Mouse (Mus musculus) intestine, postnatal 0 days (tissue): ENCODE measurements at regions not wholly inside any gene's neighbourhood (a gene's known extent, or its start where the extent isn't known, plus 50 kb on each side); places are given as distances from the start of the nearest gene placed in this dataset.

Source experiments
- ATAC-seq: fragments of 200-750 bp; cut with Nextera tagmentation; 2 replicates; pipeline ENCODE4 v1.8.0; 2017; ENCODE audit warnings: mild to moderate bottlenecking, moderate TSS enrichment, moderate library complexity
- H3K27ac ChIP-seq: fragments of 300-500 bp; sonication (generic); 2 replicates; pipeline ENCODE4 v1.5.1; 2014; ENCODE audit warnings: mild to moderate bottlenecking, low read depth, low read length, moderate library complexity
- H3K27me3 ChIP-seq: fragments of 300-500 bp; sonication (generic); replicated peaks from 2 replicates; pipeline ENCODE4 v1.6.1; 2014; ENCODE audit warnings: low read length, mixed read lengths; ENCODE audit not compliant: control insufficient read depth, insufficient read depth
- H3K36me3 ChIP-seq: fragments of 300-500 bp; sonication (generic); 2 replicates; pipeline ENCODE4 v1.6.1; 2014; ENCODE audit warnings: mild to moderate bottlenecking, moderate library complexity; ENCODE audit not compliant: control insufficient read depth, insufficient read depth
- H3K4me1 ChIP-seq: fragments of 300-500 bp; sonication (generic); replicated peaks from 2 replicates; pipeline ENCODE4 v1.6.1; 2014; ENCODE audit warnings: antibody characterized with exemption, low read length, mixed read lengths; ENCODE audit not compliant: control insufficient read depth, insufficient read depth
- H3K4me2 ChIP-seq: fragments of 300-500 bp; sonication (generic); replicated peaks from 2 replicates; pipeline ENCODE4 v1.6.1; 2014; ENCODE audit warnings: low read depth, mild to moderate bottlenecking, moderate library complexity
- H3K4me3 ChIP-seq: fragments of 300-500 bp; sonication (generic); 2 replicates; pipeline ENCODE4 v1.5.1; 2014; ENCODE audit warnings: low read depth, low read length
- H3K9ac ChIP-seq: fragments of 300-500 bp; sonication (generic); 2 replicates; pipeline ENCODE4 v1.6.1; 2014; ENCODE audit warnings: mild to moderate bottlenecking, low read depth, low read length
- H3K9me3 ChIP-seq: fragments of 300-500 bp; sonication (generic); 2 replicates; pipeline ENCODE4 v1.6.1; 2016; ENCODE audit warnings: mixed run types; ENCODE audit not compliant: control insufficient read depth
- CTCF ChIP-seq: sonication (generic); IDR thresholded peaks from 2 replicates; pipeline ENCODE4 v1.5.1; 2016; ENCODE audit warnings: low read depth, mild to moderate bottlenecking, control low read depth, antibody characterized with exemption, moderate library complexity
- WGBS: fragments of 180-500 bp; shearing (Covaris S2); extraction: QIAGEN DNeasy Blood & Tissue Kit; methylation state at CpG from one replicate; pipeline ENCODE4 v1.1.7; 2014; 5-methylcytosine and 5-hydroxymethylcytosine counted together

- H3K4me3 ChIP-seq: peak overlapping the region; percentile 13; the same call in 1 of the 2 replicates
- 35% methylated on average over 18 of the region's 18 CpGs for WGBS
- peak; percentile 99 for TF ChIP-seq CTCF
- no peaks in the 10 kb centered on the region for H3K9me3 ChIP-seq
- H3K27ac ChIP-seq: no peak overlapping the region
- peak; percentile 41; the same call in 1 of the 2 replicates for ATAC-seq
- H3K36me3 ChIP-seq: no peaks in the 10 kb centered on the region
- H3K9ac ChIP-seq: no peak overlapping the region
- H3K27me3 ChIP-seq: no peaks in the 10 kb centered on the region
- peak overlapping the region; percentile 54 for H3K4me2 ChIP-seq
- H3K4me1 ChIP-seq: no peaks in the 10 kb centered on the region
Observed at GRCm38 (mm10) chr9:31559506-31560225, 95.4 kb upstream of the Tmem45b start.

GRCm38 (mm10) chr9:31543691-31544052 lies 79.4 kb upstream of the Tmem45b start:
- 68% methylated on average over 6 of the region's 6 CpGs for WGBS
- no peak for ATAC-seq
- Histone ChIP-seq H3K4me2 (no peak overlapping the region), H3K27me3 (no peaks in the 10 kb centered on the region), H3K36me3 (no peaks in the 10 kb centered on the region), H3K9me3 (no peaks in the 10 kb centered on the region), H3K27ac (no peak overlapping the region), H3K4me1 (no peaks in the 10 kb centered on the region), H3K4me3 (no peak overlapping the region), H3K9ac (no peak overlapping the region)
- no peak for TF ChIP-seq CTCF

- WGBS: 8% methylated on average over 13 of the region's 13 CpGs
- H3K4me3 ChIP-seq: no peak overlapping the region
Observed at GRCm38 (mm10) chr9:31542909-31543690, 78.8 kb upstream of the Tmem45b start.

GRCm38 (mm10) chr9:31541615-31542191 lies 77.4 kb upstream of the Tmem45b start:
- Histone ChIP-seq H3K9me3 (no peaks in the 10 kb centered on the region), H3K4me1 (no peaks in the 10 kb centered on the region), H3K36me3 (no peaks in the 10 kb centered on the region), H3K9ac (no peak overlapping the region), H3K4me2 (no peak overlapping the region), H3K27me3 (no peaks in the 10 kb centered on the region), H3K4me3 (no peak overlapping the region), H3K27ac (peak overlapping the region; percentile 62; the same call in 1 of the 2 replicates)
- no peak for TF ChIP-seq CTCF
- peak; percentile 31 for ATAC-seq
- WGBS: 30% methylated on average over 5 of the region's 5 CpGs

More at GRCm38 (mm10) chr9:31542909-31543690, 78.8 kb upstream of the Tmem45b start:
- peak; percentile 59 for ATAC-seq
- H3K36me3 ChIP-seq: no peaks in the 10 kb centered on the region
- H3K9me3 ChIP-seq: no peaks in the 10 kb centered on the region
- peak; percentile 96 for TF ChIP-seq CTCF
- no peak overlapping the region for H3K27ac ChIP-seq
- no peak overlapping the region for H3K9ac ChIP-seq
- no peaks in the 10 kb centered on the region for H3K27me3 ChIP-seq
- no peak overlapping the region for H3K4me2 ChIP-seq
- H3K4me1 ChIP-seq: no peaks in the 10 kb centered on the region

GRCm38 (mm10) chr9:31538458-31539210 lies 74.4 kb upstream of the Tmem45b start:
- 42% methylated on average over 11 of the region's 11 CpGs for WGBS
- Histone ChIP-seq H3K27me3 (no peaks in the 10 kb centered on the region), H3K9me3 (no peaks in the 10 kb centered on the region), H3K4me3 (no peak overlapping the region), H3K4me1 (no peaks in the 10 kb centered on the region), H3K27ac (peak overlapping the region; percentile 91), H3K36me3 (no peaks in the 10 kb centered on the region), H3K4me2 (peak overlapping the region; percentile 30; the same call in 1 of the 2 replicates), H3K9ac (no peak overlapping the region; the same call in 1 of the 2 replicates)
- peak; percentile 97 for ATAC-seq
- no peak for TF ChIP-seq CTCF
